Mouse (Mus musculus) T-helper 2 cell (primary cell): ENCODE results near the gene Nadk.
"Not testable (repeated sequence)": the region's sequence is repeated elsewhere in the genome, so short reads cannot be mapped to it uniquely, and the experiment has no call there.

Experiments used
- in situ Hi-C: fragments of 300-600 bp; cut with MboI, MseI; formaldehyde crosslinking; loops from one replicate; pipeline ENCODE4 v1.15.1; 2025; ENCODE audit warnings: high pct_unique_total_duplicates

Nadk gene

GRCm38 (mm10) chr4:155569818-155570217 is 7.6 kb downstream of the Nadk start:
- in situ Hi-C loops = no loop called here

- in situ Hi-C loops = not testable (repeated sequence)
These were observed 8.1 kb downstream of the Nadk start for GRCm38 (mm10) chr4:155570315-155570714.

- in situ Hi-C loops = no loop called here
These were observed 9.3 kb downstream of the Nadk start for GRCm38 (mm10) chr4:155571442-155571841.

GRCm38 (mm10) chr4:155573155-155573554 is 11.0 kb downstream of the Nadk start:
- in situ Hi-C loops = no loop called here

- in situ Hi-C loops = no loop called here
These were observed 11.7 kb downstream of the Nadk start for GRCm38 (mm10) chr4:155573876-155574275.

- in situ Hi-C loops = loop anchor here (5.0 kb wide), 1 partner anchor 93 kb away; no protein-coding TSS in a partner anchor
These were observed 12.8 kb downstream of the Nadk start for GRCm38 (mm10) chr4:155574931-155575330.

GRCm38 (mm10) chr4:155575521-155575920 is 13.3 kb downstream of the Nadk start:
- in situ Hi-C loops = loop anchor here (5.0 kb wide), 1 partner anchor 93 kb away; no protein-coding TSS in a partner anchor

GRCm38 (mm10) chr4:155577132-155577531 is 15.0 kb downstream of the Nadk start:
- in situ Hi-C loops = loop anchor here (5.0 kb wide), 1 partner anchor 95 kb away; no protein-coding TSS in a partner anchor

GRCm38 (mm10) chr4:155577741-155578140 is 15.6 kb downstream of the Nadk start:
- in situ Hi-C loops = loop anchor here (5.0 kb wide), 1 partner anchor 95 kb away; no protein-coding TSS in a partner anchor

GRCm38 (mm10) chr4:155578336-155579125 is 16.4 kb downstream of the Nadk start:
- in situ Hi-C loops = loop anchor here (5.0 kb wide), 1 partner anchor 96 kb away; no protein-coding TSS in a partner anchor

GRCm38 (mm10) chr4:155580420-155580819 is 18.2 kb downstream of the Nadk start:
- in situ Hi-C loops = no loop called here

- in situ Hi-C loops = no loop called here
These were observed 20.2 kb downstream of the Nadk start for GRCm38 (mm10) chr4:155582279-155582905.

GRCm38 (mm10) chr4:155589356-155589755 is 27.2 kb downstream of the Nadk start:
- in situ Hi-C loops = no loop called here

GRCm38 (mm10) chr4:155591012-155591719 is 29.0 kb downstream of the Nadk start:
- in situ Hi-C loops = no loop called here

- in situ Hi-C loops = no loop called here
These were observed 31.6 kb downstream of the Nadk start for GRCm38 (mm10) chr4:155593780-155594179.

- in situ Hi-C loops = no loop called here
These were observed 33.6 kb downstream of the Nadk start for GRCm38 (mm10) chr4:155595777-155596176.

- in situ Hi-C loops = no loop called here
These were observed 34.4 kb downstream of the Nadk start for GRCm38 (mm10) chr4:155596606-155597005.

GRCm38 (mm10) chr4:155598536-155598935 is 36.4 kb downstream of the Nadk start:
- in situ Hi-C loops = no loop called here

GRCm38 (mm10) chr4:155599901-155600825 is 38.0 kb downstream of the Nadk start:
- in situ Hi-C loops = no loop called here

- in situ Hi-C loops = no loop called here
These were observed 39.2 kb downstream of the Nadk start, which contains the start of gene Slc35e2 for GRCm38 (mm10) chr4:155601091-155601996. TSS of gene Slc35e2 (plus strand) at chr4:155601416.
